Mouse (Mus musculus): ENCODE measurements at regions not wholly inside any gene's neighbourhood (a gene's known extent, or its start where the extent isn't known, plus 50 kb on each side); places are given as distances from the start of the nearest gene placed in this dataset.
A peak's percentile ranks its signal among the peaks of the same experiment; 100 is the strongest.
"Not testable (repeated sequence)": the region's sequence is repeated elsewhere in the genome, so short reads cannot be mapped to it uniquely, and the experiment has no call there.

DNA sequence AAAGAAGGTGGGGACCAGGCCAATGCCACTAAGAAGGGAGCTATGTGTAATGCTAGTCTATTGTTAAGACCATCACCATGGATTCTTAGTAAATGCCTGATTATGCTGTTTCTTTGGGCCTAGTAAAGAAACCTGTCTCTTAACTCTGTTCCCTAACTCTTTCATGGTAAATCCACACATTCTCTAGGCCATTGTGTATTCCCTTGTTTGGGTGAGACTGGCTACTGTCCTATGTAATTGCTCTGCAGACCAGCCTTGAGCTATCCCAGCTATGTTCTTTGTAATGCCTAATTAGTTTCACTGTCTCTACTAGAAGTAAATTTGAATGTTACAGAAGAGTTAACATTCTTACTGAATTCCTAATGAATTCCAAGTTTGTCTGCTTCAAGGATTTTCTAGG is 186.9 kb upstream of the Gm10750 start:
- Histone ChIP-seq H3K9me3 (ENCODE audit: control insufficient read depth, low read length) (no peaks in the 10 kb centered on the region), H3K4me2 (ENCODE audit: low read length) (no peak overlapping the region), H3K9ac (replicated peaks; ENCODE audit: low read length) (no peak overlapping the region), H3K4me1 (ENCODE audit: control insufficient read depth, insufficient read depth, low read length) (no peaks in the 10 kb centered on the region), H3K27me3 (ENCODE audit: control insufficient read depth, insufficient read depth, low read length) (no peaks in the 10 kb centered on the region), H3K4me3 (replicated peaks; ENCODE audit: low read depth, low read length) (no peak overlapping the region), H3K27ac (replicated peaks; ENCODE audit: low read depth, low read length) (no peak overlapping the region), H3K36me3 (ENCODE audit: control insufficient read depth, insufficient read depth, low read length) (no peaks in the 10 kb centered on the region)
- no peak for ATAC-seq (ENCODE audit: low FRiP score, low TSS enrichment)
- DNase-seq: no peak

DNA sequence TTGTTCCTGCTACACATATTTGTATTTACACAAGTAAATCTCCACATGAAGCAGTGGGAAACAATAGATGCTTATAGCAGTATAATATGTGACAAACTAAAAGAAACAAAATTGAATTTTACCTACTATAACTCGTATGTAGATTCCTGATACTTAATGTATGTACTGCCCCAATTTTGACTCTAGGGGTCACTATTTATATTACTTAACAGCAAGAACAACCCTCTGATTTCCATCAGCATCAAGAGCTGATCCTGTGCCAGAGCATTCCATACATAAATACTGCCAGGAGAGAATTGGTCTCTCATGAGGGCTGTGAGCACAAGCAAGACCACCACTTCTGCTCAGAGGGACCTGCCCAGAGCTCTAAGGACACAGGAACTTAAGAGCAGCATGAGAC is 178.7 kb upstream of the Gm10750 start:
- Histone ChIP-seq H3K4me2 (ENCODE audit: low read length) (no peak overlapping the region), H3K9me3 (ENCODE audit: control insufficient read depth, low read length) (no peaks in the 10 kb centered on the region), H3K27ac (replicated peaks; ENCODE audit: low read depth, low read length) (no peak overlapping the region), H3K4me1 (ENCODE audit: control insufficient read depth, insufficient read depth, low read length) (no peaks in the 10 kb centered on the region), H3K9ac (replicated peaks; ENCODE audit: low read length) (no peak overlapping the region), H3K4me3 (replicated peaks; ENCODE audit: low read depth, low read length) (no peak overlapping the region), H3K27me3 (ENCODE audit: control insufficient read depth, insufficient read depth, low read length) (no peaks in the 10 kb centered on the region), H3K36me3 (ENCODE audit: control insufficient read depth, insufficient read depth, low read length) (no peaks in the 10 kb centered on the region)
- no peak for DNase-seq
- WGBS: 74% methylated on average over 1 of the region's 1 CpGs
- ATAC-seq (ENCODE audit: low FRiP score, low TSS enrichment): no peak

DNA sequence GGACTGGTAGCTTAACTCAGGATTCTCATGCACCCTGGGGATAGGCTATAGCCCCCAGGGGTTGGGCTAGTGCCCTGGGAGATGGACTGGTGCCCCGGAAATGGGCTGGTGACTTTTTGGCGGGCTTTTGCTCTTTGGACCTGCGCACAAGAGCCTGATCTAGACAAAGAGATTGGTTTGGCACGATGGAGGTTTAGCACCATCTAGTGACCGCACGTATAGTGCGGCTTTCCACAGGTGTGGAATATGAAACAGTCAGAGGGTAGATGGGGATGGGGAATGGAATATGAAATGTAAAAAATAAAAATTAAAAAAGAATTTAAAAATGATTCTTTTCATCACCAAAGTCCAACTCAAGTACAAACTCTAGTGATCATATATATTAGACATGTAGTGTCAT is 141.4 kb upstream of the Gm10750 start:
- not testable (repeated sequence) for H3K9me3 ChIP-seq (ENCODE audit: control insufficient read depth, low read length)

DNA sequence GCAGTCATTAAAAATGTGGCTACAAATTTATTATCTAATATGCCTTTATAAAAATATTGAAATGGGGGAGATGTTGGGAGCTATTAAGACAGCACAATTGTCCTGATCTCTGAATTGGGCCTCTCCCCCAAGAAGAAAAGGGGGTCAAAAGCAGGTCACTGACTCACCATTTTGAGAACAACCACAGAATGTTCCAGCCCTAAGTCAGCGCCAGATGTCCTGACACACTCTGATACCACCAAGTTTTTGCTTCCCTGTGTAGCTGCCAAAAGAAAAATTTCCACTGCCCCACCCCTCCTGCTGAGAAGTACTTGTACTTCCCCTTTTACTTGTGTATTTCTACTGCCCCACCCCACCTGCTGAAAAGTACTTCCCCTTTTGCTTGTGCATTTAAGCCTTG is 92.5 kb upstream of the Gm10750 start:
- ATAC-seq (ENCODE audit: low FRiP score, low TSS enrichment); H3K36me3 ChIP-seq (ENCODE audit: control insufficient read depth, insufficient read depth, low read length): not testable (repeated sequence)
- 100% methylated on average over 1 of the region's 1 CpGs for WGBS

More for the DNA sequence above, 141.4 kb upstream of the Gm10750 start:
- H3K36me3 ChIP-seq (ENCODE audit: control insufficient read depth, insufficient read depth, low read length); H3K27me3 ChIP-seq (ENCODE audit: control insufficient read depth, insufficient read depth, low read length); H3K27ac ChIP-seq (replicated peaks; ENCODE audit: low read depth, low read length); H3K4me1 ChIP-seq (ENCODE audit: control insufficient read depth, insufficient read depth, low read length); ATAC-seq (ENCODE audit: low FRiP score, low TSS enrichment); H3K4me2 ChIP-seq (ENCODE audit: low read length); H3K4me3 ChIP-seq (replicated peaks; ENCODE audit: low read depth, low read length); H3K9ac ChIP-seq (replicated peaks; ENCODE audit: low read length): not testable (repeated sequence)
- WGBS: 24% methylated on average over 7 of the region's 7 CpGs
- DNase-seq: peak; percentile 49

DNA sequence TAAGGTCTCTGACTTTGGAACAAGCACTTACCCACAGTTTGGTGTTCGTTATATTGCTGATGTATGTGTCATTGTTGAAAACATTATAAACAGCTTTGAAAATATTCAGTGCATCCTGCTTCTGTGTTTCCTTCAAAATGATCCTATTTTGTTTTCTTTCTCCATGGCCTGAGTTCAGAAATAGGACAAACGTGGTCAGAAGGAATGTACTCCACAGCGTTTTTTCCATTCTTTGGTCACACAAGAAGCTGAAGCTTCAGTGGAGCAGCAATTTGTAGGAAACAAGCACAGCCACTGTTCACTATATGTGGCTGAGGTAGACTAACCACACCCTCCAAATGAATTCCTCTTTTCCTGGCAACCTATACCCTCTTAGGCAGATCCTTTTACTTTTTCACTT is 75.1 kb upstream of the Gm10750 start:
- ATAC-seq (ENCODE audit: low FRiP score, low TSS enrichment): no peak
- no peak overlapping the region for H3K4me3 ChIP-seq (replicated peaks; ENCODE audit: low read depth, low read length)
- no peaks in the 10 kb centered on the region for H3K27me3 ChIP-seq (ENCODE audit: control insufficient read depth, insufficient read depth, low read length)
- no peak overlapping the region for H3K9ac ChIP-seq (replicated peaks; ENCODE audit: low read length)
- no peaks in the 10 kb centered on the region for H3K4me1 ChIP-seq (ENCODE audit: control insufficient read depth, insufficient read depth, low read length)
- no peak overlapping the region for H3K27ac ChIP-seq (replicated peaks; ENCODE audit: low read depth, low read length)
- WGBS: 50% methylated on average over 3 of the region's 3 CpGs
- no peak overlapping the region for H3K4me2 ChIP-seq (ENCODE audit: low read length)
- no peak for DNase-seq
- no peaks in the 10 kb centered on the region for H3K36me3 ChIP-seq (ENCODE audit: control insufficient read depth, insufficient read depth, low read length)
- H3K9me3 ChIP-seq (ENCODE audit: control insufficient read depth, low read length): no peaks in the 10 kb centered on the region; the same call in none of the 2 replicates

More for the DNA sequence above, 92.5 kb upstream of the Gm10750 start:
- not testable (repeated sequence) for H3K4me2 ChIP-seq (ENCODE audit: low read length); H3K4me3 ChIP-seq (replicated peaks; ENCODE audit: low read depth, low read length); H3K9me3 ChIP-seq (ENCODE audit: control insufficient read depth, low read length); H3K4me1 ChIP-seq (ENCODE audit: control insufficient read depth, insufficient read depth, low read length); DNase-seq; H3K27me3 ChIP-seq (ENCODE audit: control insufficient read depth, insufficient read depth, low read length); H3K27ac ChIP-seq (replicated peaks; ENCODE audit: low read depth, low read length); H3K9ac ChIP-seq (replicated peaks; ENCODE audit: low read length)

Data from midbrain, embryonic 14.5 days (tissue).